In the genomic region with DNA sequence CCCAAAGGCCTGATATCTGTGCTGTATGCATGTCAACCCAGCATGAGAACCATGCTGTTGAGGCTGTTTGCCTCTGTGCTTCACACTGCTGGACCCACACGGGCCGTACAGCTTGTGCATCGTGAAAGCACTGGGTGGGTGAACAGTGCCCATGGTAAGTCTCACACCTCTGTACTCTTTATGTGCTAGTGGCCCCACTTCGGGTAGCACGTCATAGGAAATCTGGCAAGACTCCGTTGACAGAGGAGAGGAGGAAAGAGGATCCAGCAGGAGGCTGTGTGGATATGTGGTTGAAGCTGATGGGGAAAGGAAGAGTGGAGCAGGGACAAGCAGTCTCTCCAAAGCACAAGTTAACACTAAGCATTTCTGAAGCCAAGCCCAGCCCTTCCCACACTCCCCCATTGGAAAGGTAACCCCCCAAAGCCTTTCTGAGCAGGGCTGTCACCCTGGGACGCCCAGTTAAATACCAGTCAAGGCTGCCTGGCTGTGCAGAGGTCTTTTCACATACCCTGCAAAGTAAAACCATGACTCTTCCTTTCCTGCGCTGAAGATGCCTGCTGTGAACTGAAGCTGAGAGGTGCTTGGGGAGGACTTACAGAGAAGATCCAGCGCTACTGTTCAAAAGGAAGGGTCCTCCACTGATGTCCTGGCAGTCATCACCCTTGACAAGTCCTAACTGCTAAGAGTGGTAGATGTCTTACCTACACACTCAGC, we compare ENCODE assay signal across 9 mouse cellular contexts. TPM values are rescaled to one million over a fixed set of nuclear protein-coding genes. Genes with fewer than 3 reads are reported as not detected.
A peak's percentile ranks its signal among the peaks of the same experiment; 100 is the strongest.
DNase-seq lines count a peak whose midpoint lies in the region; ATAC-seq and TF ChIP-seq lines count a peak whose summit lies in the region.
"Had no signal": no experiment of that assay in that cellular context is flagged by ENCODE, and none has a peak within 500 bp of the region (broad histone marks: within the 10 kb centered on the region; RNA-seq: fewer than 3 reads in every experiment).

No protein-coding gene starts in this region.

- WGBS in liver, adult 2 months, result 82% methylated on average over 9 of the region's 9 CpGs
- WGBS in forebrain, embryonic 10.5 days, result 91% methylated on average over 9 of the region's 9 CpGs
- WGBS in limb, embryonic 10.5 days, result 82% methylated on average over 9 of the region's 9 CpGs
- 87% methylated on average over 9 of the region's 9 CpGs for WGBS in neural tube, embryonic 14.5 days

- peaks cover 29% of the 10 kb centered on the region for H3K79me2 ChIP-seq in liver, adult 2 months (ENCODE audit: control insufficient read depth, insufficient read depth, low read length)

- peak overlapping the region; percentile 84 for H3K4me2 ChIP-seq in neural tube, embryonic 14.5 days (ENCODE audit: low read depth, low read length)

- peak overlapping the region; percentile 98 for H3K4me3 ChIP-seq in liver, adult 2 months (ENCODE audit: insufficient read depth, low read depth, low read length)
- peak overlapping the region; percentile 98 for H3K4me3 ChIP-seq in forebrain, embryonic 10.5 days
- peak overlapping the region; percentile 72 for H3K4me3 ChIP-seq in limb, embryonic 10.5 days
- H3K4me3 ChIP-seq in neural tube, embryonic 14.5 days (ENCODE audit: low read depth, low read length), result peak overlapping the region; percentile 96

- TF ChIP-seq POLR2A in liver, adult 2 months (IDR thresholded peaks at IDR 0.05; ENCODE audit: extremely low read depth, insufficient read depth, low read length), result no peak

- peaks cover 26% of the 10 kb centered on the region for H3K4me1 ChIP-seq in liver, adult 2 months (ENCODE audit: control insufficient read depth, insufficient read depth, low read length)
- H3K4me1 ChIP-seq in forebrain, embryonic 10.5 days, result peaks cover 27% of the 10 kb centered on the region
- H3K4me1 ChIP-seq in limb, embryonic 10.5 days, result peaks cover 21% of the 10 kb centered on the region
- peaks cover 16% of the 10 kb centered on the region for H3K4me1 ChIP-seq in neural tube, embryonic 14.5 days (ENCODE audit: control insufficient read depth, insufficient read depth, low read length)

- peak overlapping the region; percentile 85 for H3K9ac ChIP-seq in liver, adult 2 months (ENCODE audit: low read depth, low read length)
- H3K9ac ChIP-seq in neural tube, embryonic 14.5 days (replicated peaks; ENCODE audit: low read depth, low read length), result peak overlapping the region; percentile 86

- no peaks in the 10 kb centered on the region for H3K36me3 ChIP-seq in liver, adult 2 months (ENCODE audit: control insufficient read depth, insufficient read depth, low read length)
- H3K36me3 ChIP-seq in forebrain, embryonic 10.5 days (replicated peaks), result peaks cover 24% of the 10 kb centered on the region
- peaks cover 29% of the 10 kb centered on the region for H3K36me3 ChIP-seq in limb, embryonic 10.5 days
- no peaks in the 10 kb centered on the region for H3K36me3 ChIP-seq in neural tube, embryonic 14.5 days (ENCODE audit: control insufficient read depth, insufficient read depth, low read length)

- DNase-seq in liver, adult 2 months (ENCODE audit: extremely low read depth, low read depth, low spot score), result no peak
- no peak for DNase-seq in liver
- DNase-seq in forebrain, embryonic 10.5 days (ENCODE audit: extremely low spot score, low spot score), result no peak
- DNase-seq in limb, embryonic 10.5 days (ENCODE audit: low spot score), result no peak
- DNase-seq in embryo, embryonic 10 days (ENCODE audit: low spot score), result no peak
- DNase-seq in B cell, adult 2 months, result no peak
- no peak for DNase-seq in right cerebral cortex, postnatal 14 days
- DNase-seq: kidney, adult 18-20 months had no signal

- H3K9me3 ChIP-seq in forebrain, embryonic 10.5 days, result no peaks in the 10 kb centered on the region
- H3K9me3 ChIP-seq in limb, embryonic 10.5 days (replicated peaks), result no peaks in the 10 kb centered on the region
- no peaks in the 10 kb centered on the region for H3K9me3 ChIP-seq in neural tube, embryonic 14.5 days (ENCODE audit: control insufficient read depth, low read length)

- no peak for TF ChIP-seq CTCF in liver, adult 2 months (IDR thresholded peaks at IDR 0.05; ENCODE audit: low read depth, low read length)

- no peak for ATAC-seq in neural tube, embryonic 14.5 days (ENCODE audit: low read depth)

- H3K27me3 ChIP-seq in liver, adult 2 months (ENCODE audit: control insufficient read depth, insufficient read depth, low read length), result no peaks in the 10 kb centered on the region
- no peaks in the 10 kb centered on the region for H3K27me3 ChIP-seq in forebrain, embryonic 10.5 days (ENCODE audit: poor library complexity, severe bottlenecking)
- no peaks in the 10 kb centered on the region for H3K27me3 ChIP-seq in limb, embryonic 10.5 days (ENCODE audit: low read depth, poor library complexity, severe bottlenecking)
- no peaks in the 10 kb centered on the region for H3K27me3 ChIP-seq in neural tube, embryonic 14.5 days (ENCODE audit: control insufficient read depth, insufficient read depth, low read length)

- no peak overlapping the region for H3K27ac ChIP-seq in liver, adult 2 months (replicated peaks; ENCODE audit: insufficient read depth, low read depth, low read length)
- H3K27ac ChIP-seq in forebrain, embryonic 10.5 days, result no peak overlapping the region
- no peak overlapping the region for H3K27ac ChIP-seq in limb, embryonic 10.5 days
- no peak overlapping the region for H3K27ac ChIP-seq in neural tube, embryonic 14.5 days (ENCODE audit: low read depth, low read length)

RNA-seq across cellular contexts. Expression of a gene that starts 1.3 kb away (rescaled TPM):
- 6.1 and 7.2 TPM in 2 replicates for total RNA-seq in liver, adult 2 months (2014; rRNA removed)
- polyA plus RNA-seq in liver, adult 2 months (2012; rRNA removed), result 22.8 and 24.1 TPM in 2 replicates
- polyA plus RNA-seq in forebrain, embryonic 10.5 days (2016; fragmentation: Nextera tagmentation; extraction: Ambion mirVana), result 29.4 and 30.9 TPM in 2 replicates
- 37.5 and 37.9 TPM in 2 replicates for polyA plus RNA-seq in limb, embryonic 10.5 days (2016; fragmentation: Nextera tagmentation; extraction: Ambion mirVana)
- 25.1 and 29.6 TPM in 2 replicates for polyA plus RNA-seq in neural tube, embryonic 14.5 days (2014; fragmentation: Nextera tagmentation; extraction: Ambion mirVana)

RNA-seq across cellular contexts. Expression of a gene that starts 26.5 kb away (rescaled TPM):
- total RNA-seq in liver, adult 2 months (2014; rRNA removed), result 11.5 and 16.0 TPM in 2 replicates
- 51.6 and 52.5 TPM in 2 replicates for polyA plus RNA-seq in liver, adult 2 months (2012; rRNA removed)
- 68.4 and 75.6 TPM in 2 replicates for polyA plus RNA-seq in forebrain, embryonic 10.5 days (2016; fragmentation: Nextera tagmentation; extraction: Ambion mirVana)
- polyA plus RNA-seq in limb, embryonic 10.5 days (2016; fragmentation: Nextera tagmentation; extraction: Ambion mirVana), result 65.2 and 72.1 TPM in 2 replicates
- 66.4 and 76.8 TPM in 2 replicates for polyA plus RNA-seq in neural tube, embryonic 14.5 days (2014; fragmentation: Nextera tagmentation; extraction: Ambion mirVana)

RNA-seq across cellular contexts. Expression of a gene that starts 26.6 kb away (rescaled TPM):
- total RNA-seq in liver, adult 2 months (2014; rRNA removed), result 1.2 TPM in 1 of 2 replicates, not detected in the other
- polyA plus RNA-seq in liver, adult 2 months (2012; rRNA removed), result 0.04 TPM in 1 of 2 replicates, not detected in the other
- 0.89 TPM in 1 of 2 replicates, not detected in the other for polyA plus RNA-seq in forebrain, embryonic 10.5 days (2016; fragmentation: Nextera tagmentation; extraction: Ambion mirVana)
- polyA plus RNA-seq in limb, embryonic 10.5 days (2016; fragmentation: Nextera tagmentation; extraction: Ambion mirVana), result 0.10 and 0.18 TPM in 2 replicates
- not detected in 2 replicates for polyA plus RNA-seq in neural tube, embryonic 14.5 days (2014; fragmentation: Nextera tagmentation; extraction: Ambion mirVana)

RNA-seq across cellular contexts. Expression of a gene that starts 34.2 kb away (rescaled TPM):
- total RNA-seq in liver, adult 2 months (2014; rRNA removed), result not detected in 2 replicates
- polyA plus RNA-seq in liver, adult 2 months (2012; rRNA removed), result not detected in 2 replicates
- polyA plus RNA-seq in forebrain, embryonic 10.5 days (2016; fragmentation: Nextera tagmentation; extraction: Ambion mirVana), result 0.09 and 0.14 TPM in 2 replicates
- 0.08 and 0.20 TPM in 2 replicates for polyA plus RNA-seq in limb, embryonic 10.5 days (2016; fragmentation: Nextera tagmentation; extraction: Ambion mirVana)
- 0.08 and 0.30 TPM in 2 replicates for polyA plus RNA-seq in neural tube, embryonic 14.5 days (2014; fragmentation: Nextera tagmentation; extraction: Ambion mirVana)

RNA-seq across cellular contexts. Expression of a gene that starts 37.5 kb away (rescaled TPM):
- total RNA-seq in liver, adult 2 months (2014; rRNA removed), result 0.07 and 0.09 TPM in 2 replicates
- polyA plus RNA-seq in liver, adult 2 months (2012; rRNA removed), result 0.24 and 0.92 TPM in 2 replicates
- polyA plus RNA-seq in forebrain, embryonic 10.5 days (2016; fragmentation: Nextera tagmentation; extraction: Ambion mirVana), result 4.0 and 4.2 TPM in 2 replicates
- 2.6 and 5.6 TPM in 2 replicates for polyA plus RNA-seq in limb, embryonic 10.5 days (2016; fragmentation: Nextera tagmentation; extraction: Ambion mirVana)
- polyA plus RNA-seq in neural tube, embryonic 14.5 days (2014; fragmentation: Nextera tagmentation; extraction: Ambion mirVana), result 0.30 and 0.67 TPM in 2 replicates
